Mouse (Mus musculus): ENCODE measurements around the gene Plcd3. TPM values are rescaled to one million over a fixed set of nuclear protein-coding genes. Genes with fewer than 3 reads are reported as not detected.

The Plcd3 gene
- polyA plus RNA-seq, 1 experiment from 2014 or later = 0.86 TPM

DNA sequence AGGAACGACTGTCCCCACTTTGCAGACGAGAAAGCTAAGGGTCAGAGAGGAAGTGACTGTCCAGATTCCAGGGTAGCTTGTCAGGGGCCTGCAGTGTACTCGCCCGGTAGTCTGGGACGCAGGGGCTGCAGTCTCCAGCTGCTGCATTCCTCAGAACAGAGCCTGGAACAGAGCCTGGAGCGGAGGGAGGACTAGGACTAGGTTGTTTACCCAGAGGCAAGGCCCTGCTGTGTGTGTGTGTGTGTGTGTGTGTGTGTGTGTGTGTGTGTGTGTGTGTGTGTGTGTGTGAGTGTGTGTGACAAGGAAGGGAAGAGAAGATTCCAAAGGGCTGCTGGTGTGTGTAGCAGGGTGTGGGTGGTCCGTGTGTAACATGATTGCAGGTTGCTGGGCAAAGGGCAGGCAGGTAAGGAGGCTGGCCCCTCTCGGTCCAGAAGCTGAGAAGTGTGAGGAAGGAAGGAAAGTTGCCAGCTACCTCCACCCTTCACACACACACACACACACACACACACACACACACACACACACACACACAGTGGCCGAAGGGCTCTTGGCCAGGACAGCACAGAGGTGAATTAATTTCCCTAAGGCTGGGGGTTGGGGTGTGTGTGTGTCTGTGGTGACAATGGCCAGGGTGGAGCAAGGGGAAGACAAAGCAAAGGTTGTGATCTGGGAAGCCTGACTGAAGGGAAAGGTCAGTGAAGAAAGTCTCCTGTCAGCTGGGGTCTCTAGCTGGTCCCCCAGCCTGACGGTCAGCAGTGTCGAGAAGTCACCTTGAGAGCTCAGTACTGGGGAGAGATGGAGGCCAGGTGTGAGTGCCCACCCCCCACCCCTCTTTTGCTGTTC, 39.9 kb upstream of the Plcd3 start:
- Histone ChIP-seq H3K9me3 (ENCODE audit: control insufficient read depth, low read length) (no peaks in the 10 kb centered on the region), H3K27me3 (ENCODE audit: control insufficient read depth, insufficient read depth, low read length) (no peaks in the 10 kb centered on the region), H3K4me2 (ENCODE audit: low read depth, low read length, severe bottlenecking) (no peak overlapping the region), H3K4me3 (ENCODE audit: low read depth, low read length) (no peak overlapping the region), H3K4me1 (replicated peaks; ENCODE audit: control insufficient read depth, insufficient read depth, low read length) (peaks cover 6% of the 10 kb centered on the region; the same call in 1 of the 2 replicates), H3K36me3 (ENCODE audit: control insufficient read depth, insufficient read depth, low read length) (no peaks in the 10 kb centered on the region; the same call in 1 of the 2 replicates), H3K27ac (ENCODE audit: low read depth, low read length) (no peak overlapping the region; the same call in 1 of the 2 replicates), H3K9ac (ENCODE audit: low read length) (no peak overlapping the region; the same call in 1 of the 2 replicates)
- DNase-seq (ENCODE audit: low spot score) (no peak), ATAC-seq (replicated peaks; ENCODE audit: low FRiP score) (no peak)
- 38% methylated on average over 10 of the region's 11 CpGs for WGBS

DNA sequence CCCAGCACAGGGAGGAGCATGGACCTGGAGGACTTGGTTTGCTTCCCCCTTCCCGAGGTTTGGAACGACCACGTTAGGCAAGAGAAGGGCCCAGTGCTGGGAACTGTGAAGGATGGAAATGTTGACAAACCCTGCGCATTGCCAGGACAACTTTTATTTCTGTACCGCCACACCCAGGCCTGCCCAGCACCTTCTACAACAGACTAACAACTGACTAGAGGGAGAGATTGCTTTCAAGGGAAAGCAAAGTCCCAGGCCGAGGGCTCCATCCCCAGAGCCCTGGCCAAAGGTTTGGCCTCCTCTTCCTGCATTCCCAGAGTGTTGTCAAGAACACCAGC, 39.3 kb upstream of the Plcd3 start:
- 57% methylated on average over 6 of the region's 6 CpGs for WGBS
- H3K36me3 ChIP-seq (ENCODE audit: control insufficient read depth, insufficient read depth, low read length) = no peaks in the 10 kb centered on the region; the same call in 1 of the 2 replicates
- no peak overlapping the region for H3K4me3 ChIP-seq (ENCODE audit: low read depth, low read length)
- ATAC-seq (replicated peaks; ENCODE audit: low FRiP score) (no peak), DNase-seq (ENCODE audit: low spot score) (no peak)
- H3K27me3 ChIP-seq (ENCODE audit: control insufficient read depth, insufficient read depth, low read length) = no peaks in the 10 kb centered on the region
- H3K4me2 ChIP-seq (ENCODE audit: low read depth, low read length, severe bottlenecking) = no peak overlapping the region
- peaks cover 6% of the 10 kb centered on the region; the same call in 1 of the 2 replicates for H3K4me1 ChIP-seq (replicated peaks; ENCODE audit: control insufficient read depth, insufficient read depth, low read length)
- H3K9ac ChIP-seq (ENCODE audit: low read length) = no peak overlapping the region
- no peak overlapping the region for H3K27ac ChIP-seq (ENCODE audit: low read depth, low read length)
- H3K9me3 ChIP-seq (ENCODE audit: control insufficient read depth, low read length) = no peaks in the 10 kb centered on the region

GRCm38 (mm10) chr11:103139951-103140762, 38.7 kb upstream of the Plcd3 start:
- Histone ChIP-seq H3K9ac (ENCODE audit: low read length) (no peak overlapping the region), H3K4me3 (ENCODE audit: low read depth, low read length) (no peak overlapping the region), H3K27me3 (ENCODE audit: control insufficient read depth, insufficient read depth, low read length) (no peaks in the 10 kb centered on the region), H3K4me2 (ENCODE audit: low read depth, low read length, severe bottlenecking) (no peak overlapping the region), H3K27ac (ENCODE audit: low read depth, low read length) (no peak overlapping the region), H3K9me3 (ENCODE audit: control insufficient read depth, low read length) (no peaks in the 10 kb centered on the region), H3K36me3 (ENCODE audit: control insufficient read depth, insufficient read depth, low read length) (no peaks in the 10 kb centered on the region; the same call in 1 of the 2 replicates), H3K4me1 (replicated peaks; ENCODE audit: control insufficient read depth, insufficient read depth, low read length) (peaks cover 6% of the 10 kb centered on the region; the same call in 1 of the 2 replicates)
- DNase-seq (ENCODE audit: low spot score) (no peak), ATAC-seq (replicated peaks; ENCODE audit: low FRiP score) (no peak)
- WGBS = 78% methylated on average over 14 of the region's 14 CpGs

- Histone ChIP-seq H3K9ac (ENCODE audit: low read length) (no peak overlapping the region), H3K4me2 (ENCODE audit: low read depth, low read length, severe bottlenecking) (no peak overlapping the region), H3K27me3 (ENCODE audit: control insufficient read depth, insufficient read depth, low read length) (no peaks in the 10 kb centered on the region), H3K4me1 (replicated peaks; ENCODE audit: control insufficient read depth, insufficient read depth, low read length) (peaks cover 6% of the 10 kb centered on the region), H3K27ac (ENCODE audit: low read depth, low read length) (no peak overlapping the region), H3K36me3 (ENCODE audit: control insufficient read depth, insufficient read depth, low read length) (no peaks in the 10 kb centered on the region; the same call in 1 of the 2 replicates), H3K9me3 (ENCODE audit: control insufficient read depth, low read length) (no peaks in the 10 kb centered on the region), H3K4me3 (ENCODE audit: low read depth, low read length) (no peak overlapping the region)
- ATAC-seq (replicated peaks; ENCODE audit: low FRiP score) (no peak), DNase-seq (ENCODE audit: low spot score) (no peak)
- WGBS = 92% methylated on average over 8 of the region's 8 CpGs
Observed at GRCm38 (mm10) chr11:103136039-103136577, 34.6 kb upstream of the Plcd3 start.

GRCm38 (mm10) chr11:103134221-103134620, 32.8 kb upstream of the Plcd3 start:
- Histone ChIP-seq H3K36me3 (ENCODE audit: control insufficient read depth, insufficient read depth, low read length) (no peaks in the 10 kb centered on the region), H3K4me2 (ENCODE audit: low read depth, low read length, severe bottlenecking) (no peak overlapping the region), H3K9me3 (ENCODE audit: control insufficient read depth, low read length) (no peaks in the 10 kb centered on the region), H3K4me1 (replicated peaks; ENCODE audit: control insufficient read depth, insufficient read depth, low read length) (peaks cover 6% of the 10 kb centered on the region), H3K27me3 (ENCODE audit: control insufficient read depth, insufficient read depth, low read length) (no peaks in the 10 kb centered on the region), H3K27ac (ENCODE audit: low read depth, low read length) (no peak overlapping the region), H3K4me3 (ENCODE audit: low read depth, low read length) (no peak overlapping the region), H3K9ac (ENCODE audit: low read length) (peak overlapping the region; percentile 30; the same call in 1 of the 2 replicates)
- ATAC-seq (replicated peaks; ENCODE audit: low FRiP score) (no peak), DNase-seq (ENCODE audit: low spot score) (no peak)
- WGBS = 87% methylated on average over 3 of the region's 3 CpGs

GRCm38 (mm10) chr11:103133456-103134185, 32.2 kb upstream of the Plcd3 start:
- DNase-seq (ENCODE audit: low spot score) = no peak
- Histone ChIP-seq H3K4me2 (ENCODE audit: low read depth, low read length, severe bottlenecking) (peak overlapping the region; percentile 55), H3K27ac (ENCODE audit: low read depth, low read length) (peak overlapping the region; percentile 58; the same call in 1 of the 2 replicates), H3K4me3 (ENCODE audit: low read depth, low read length) (peak overlapping the region; percentile 25), H3K27me3 (ENCODE audit: control insufficient read depth, insufficient read depth, low read length) (no peaks in the 10 kb centered on the region), H3K36me3 (ENCODE audit: control insufficient read depth, insufficient read depth, low read length) (no peaks in the 10 kb centered on the region), H3K4me1 (replicated peaks; ENCODE audit: control insufficient read depth, insufficient read depth, low read length) (peaks cover 6% of the 10 kb centered on the region), H3K9ac (ENCODE audit: low read length) (peak overlapping the region; percentile 30), H3K9me3 (ENCODE audit: control insufficient read depth, low read length) (no peaks in the 10 kb centered on the region)
- 58% methylated on average over 6 of the region's 6 CpGs for WGBS
- ATAC-seq (replicated peaks; ENCODE audit: low FRiP score) = peak; percentile 26; the same call in 1 of the 2 replicates

- DNase-seq (ENCODE audit: low spot score) (peak; percentile 100), ATAC-seq (replicated peaks; ENCODE audit: low FRiP score) (peak; percentile 91)
- H3K4me3 ChIP-seq (ENCODE audit: low read depth, low read length) = peak overlapping the region; percentile 95
- H3K9ac ChIP-seq (ENCODE audit: low read length) = peak overlapping the region; percentile 99
- under 1% methylated on average over 56 of the region's 58 CpGs for WGBS
- peaks cover 6% of the 10 kb centered on the region for H3K4me1 ChIP-seq (replicated peaks; ENCODE audit: control insufficient read depth, insufficient read depth, low read length)
- peak overlapping the region; percentile 95 for H3K27ac ChIP-seq (ENCODE audit: low read depth, low read length)
- peak overlapping the region; percentile 70 for H3K4me2 ChIP-seq (ENCODE audit: low read depth, low read length, severe bottlenecking)
- no peaks in the 10 kb centered on the region for H3K9me3 ChIP-seq (ENCODE audit: control insufficient read depth, low read length)
- H3K27me3 ChIP-seq (ENCODE audit: control insufficient read depth, insufficient read depth, low read length) = no peaks in the 10 kb centered on the region
- no peaks in the 10 kb centered on the region for H3K36me3 ChIP-seq (ENCODE audit: control insufficient read depth, insufficient read depth, low read length)
Observed at GRCm38 (mm10) chr11:103132576-103133455, 31.4 kb upstream of the Plcd3 start.

Data from forebrain, embryonic 11.5 days (tissue).